Mouse (Mus musculus) lung, postnatal 0 days (tissue): ENCODE data around the gene Alox5.

ENCODE experiments used
- CTCF ChIP-seq: IDR thresholded peaks from 2 replicates; pipeline ENCODE4 v1.5.1; 2016; ENCODE audit warnings: antibody characterized with exemption, mild to moderate bottlenecking
- EP300 ChIP-seq: IDR thresholded peaks from 2 replicates; pipeline ENCODE4 v1.6.1; 2016; ENCODE audit warnings: antibody characterized with exemption, mild to moderate bottlenecking, control low read depth

DNA sequence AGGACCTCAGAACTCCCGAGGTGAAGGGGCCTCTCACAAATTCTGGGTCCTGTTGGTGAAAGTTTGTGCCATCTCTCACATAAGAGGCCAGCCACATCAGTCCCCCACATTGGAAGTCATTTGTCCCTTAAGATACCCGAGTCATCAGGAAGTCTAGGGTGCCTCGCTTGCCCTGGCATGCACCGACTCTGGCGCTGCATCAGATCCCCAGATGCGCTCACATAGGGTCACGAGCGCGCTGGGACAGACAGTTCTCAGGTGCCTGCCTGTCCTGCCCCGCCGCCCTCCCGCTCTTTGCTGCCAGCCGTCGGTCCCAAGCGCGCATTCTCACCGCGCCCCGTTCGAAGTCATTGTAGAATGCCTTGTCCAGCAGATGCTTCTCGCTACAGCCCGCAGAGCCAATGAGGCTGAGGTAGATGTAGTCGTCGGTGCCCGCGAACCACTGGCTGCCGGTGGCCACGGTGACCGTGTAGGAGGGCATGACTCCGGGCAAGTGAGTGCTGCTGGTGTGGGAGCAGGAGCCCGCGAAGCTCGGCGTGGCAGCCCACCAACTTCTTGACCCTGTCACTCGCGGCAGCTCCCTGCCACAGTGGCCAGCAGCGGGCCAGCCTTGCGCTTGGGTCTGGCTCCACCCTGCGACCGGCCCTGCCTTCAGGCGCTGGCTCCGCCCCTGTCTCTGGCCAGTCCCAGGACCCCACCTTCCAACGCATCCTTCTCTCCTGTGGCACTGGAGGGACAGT is at the start of gene Alox5:
- 0 out of 2 replicates have a peak, but pooled peaks have one; percentile 10 for TF ChIP-seq CTCF
- TF ChIP-seq EP300, result no peak
